15 mouse cellular contexts compared by ENCODE assay signal in the genomic region with DNA sequence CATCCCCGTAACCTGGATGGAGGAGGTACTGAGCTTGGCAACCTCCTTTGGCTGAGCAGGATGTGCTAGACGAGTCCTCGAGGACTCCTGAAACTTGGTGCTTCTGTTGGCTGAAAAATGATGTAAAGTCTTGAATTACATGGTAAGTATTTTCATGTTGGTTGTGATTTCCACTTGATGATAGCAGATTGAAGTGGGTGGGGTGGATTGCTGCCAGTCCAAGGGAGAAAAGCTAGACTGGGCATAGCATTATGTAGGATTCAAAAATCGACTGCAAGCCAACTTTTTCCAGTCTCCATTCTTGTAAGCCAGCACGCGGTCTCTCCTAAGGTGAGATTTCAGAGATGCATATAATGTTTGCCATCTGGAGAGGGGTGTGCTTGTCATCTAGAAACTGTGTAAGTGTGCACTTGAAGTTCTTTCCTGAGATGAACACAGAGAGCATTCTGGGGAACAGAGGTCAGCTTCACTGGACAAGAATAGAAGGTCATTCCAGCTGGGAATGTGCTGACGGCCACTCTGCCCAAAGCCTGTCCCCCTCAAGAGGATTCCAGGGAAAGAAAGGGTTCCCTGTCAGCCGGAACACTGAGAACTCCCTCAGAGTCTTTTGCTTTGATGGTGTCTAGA. TPM values are rescaled to one million over a fixed set of nuclear protein-coding genes. Genes with fewer than 3 reads are reported as not detected.
DNase-seq lines count a peak whose midpoint lies in the region; ATAC-seq and TF ChIP-seq lines count a peak whose summit lies in the region.
"Had no signal": no experiment of that assay in that cellular context is flagged by ENCODE, and none has a peak within 500 bp of the region (broad histone marks: within the 10 kb centered on the region; RNA-seq: fewer than 3 reads in every experiment).

No protein-coding gene starts in this region.

- intact Hi-C loops in heart, postnatal 10 days (cut with DNase I): no loop called here

- H3K9me3 ChIP-seq in heart, embryonic 16.5 days (replicated peaks; ENCODE audit: control insufficient read depth, low read length): no peaks in the 10 kb centered on the region
- no peaks in the 10 kb centered on the region for H3K9me3 ChIP-seq in hindbrain, postnatal 0 days (ENCODE audit: low read length)
- no peaks in the 10 kb centered on the region for H3K9me3 ChIP-seq in hindbrain, embryonic 10.5 days
- H3K9me3 ChIP-seq: megakaryocyte, embryonic 14.5 days had no signal

- H3K4me3 ChIP-seq in heart, embryonic 16.5 days (ENCODE audit: low read length): no peak overlapping the region
- H3K4me3 ChIP-seq in hindbrain, postnatal 0 days (ENCODE audit: low read length): no peak overlapping the region
- H3K4me3 ChIP-seq in hindbrain, embryonic 10.5 days: no peak overlapping the region
- H3K4me3 ChIP-seq: erythroblast, embryonic 14.5 days; megakaryocyte, embryonic 14.5 days had no signal

- no peaks in the 10 kb centered on the region for H3K36me3 ChIP-seq in heart, embryonic 16.5 days (ENCODE audit: control insufficient read depth, insufficient read depth)
- H3K36me3 ChIP-seq in hindbrain, postnatal 0 days (ENCODE audit: insufficient read depth, low read length): no peaks in the 10 kb centered on the region
- H3K36me3 ChIP-seq in hindbrain, embryonic 10.5 days: no peaks in the 10 kb centered on the region

- no peak for ATAC-seq in heart, embryonic 16.5 days (replicated peaks; ENCODE audit: extremely low read depth, insufficient read depth, low FRiP score)
- no peak for ATAC-seq in hindbrain, postnatal 0 days
- ATAC-seq: CD4-positive, CD25-positive, alpha-beta regulatory T cell, adult 4 months had no signal

- H3K4me2 ChIP-seq in heart, embryonic 16.5 days (ENCODE audit: low read depth, low read length): no peak overlapping the region
- H3K4me2 ChIP-seq in hindbrain, postnatal 0 days (ENCODE audit: low read depth, low read length): no peak overlapping the region

- peak overlapping the region; percentile 41 for H3K27ac ChIP-seq in heart, embryonic 16.5 days (ENCODE audit: low read length)
- H3K27ac ChIP-seq in hindbrain, postnatal 0 days: no peak overlapping the region
- H3K27ac ChIP-seq in hindbrain, embryonic 10.5 days: no peak overlapping the region
- H3K27ac ChIP-seq: liver, embryonic 14.5 days had no signal

- H3K9ac ChIP-seq in heart, embryonic 16.5 days (ENCODE audit: low read length): no peak overlapping the region
- no peak overlapping the region for H3K9ac ChIP-seq in hindbrain, postnatal 0 days (replicated peaks; ENCODE audit: low read length)
- H3K9ac ChIP-seq: liver, embryonic 14.5 days had no signal

- peaks cover 20% of the 10 kb centered on the region for H3K4me1 ChIP-seq in heart, embryonic 16.5 days (ENCODE audit: control insufficient read depth, insufficient read depth, low read length)
- H3K4me1 ChIP-seq in hindbrain, postnatal 0 days (ENCODE audit: insufficient read depth, low read length): no peaks in the 10 kb centered on the region; the same call in 1 of the 2 replicates
- H3K4me1 ChIP-seq in hindbrain, embryonic 10.5 days (replicated peaks): no peaks in the 10 kb centered on the region

- no peak for TF ChIP-seq CTCF in hindbrain, postnatal 0 days (IDR thresholded peaks at IDR 0.05; ENCODE audit: low read depth)

- no peaks in the 10 kb centered on the region for H3K27me3 ChIP-seq in heart, embryonic 16.5 days (ENCODE audit: control insufficient read depth, insufficient read depth, low read length)
- no peaks in the 10 kb centered on the region for H3K27me3 ChIP-seq in hindbrain, postnatal 0 days (ENCODE audit: insufficient read depth, low read length)
- no peaks in the 10 kb centered on the region for H3K27me3 ChIP-seq in hindbrain, embryonic 10.5 days (ENCODE audit: insufficient read depth, poor library complexity, severe bottlenecking)

- WGBS in heart, embryonic 16.5 days: 58% methylated on average over 8 of the region's 8 CpGs
- WGBS in hindbrain, postnatal 0 days: 78% methylated on average over 8 of the region's 8 CpGs
- 73% methylated on average over 8 of the region's 8 CpGs for WGBS in hindbrain, embryonic 10.5 days

- no peak for DNase-seq in heart, postnatal 10 days
- peak; percentile 19 for DNase-seq in frontal cortex, postnatal 14 days (ENCODE audit: low spot score in 2 of 2)
- DNase-seq in left cerebral cortex, adult 18-20 months (ENCODE audit: low spot score in 2 of 2): peak; percentile 42 to 68
- DNase-seq in right cerebral cortex, adult 2 months (ENCODE audit: low spot score in 2 of 2): peak; percentile 56 to 68
- DNase-seq in hindbrain, postnatal 0 days (ENCODE audit: low spot score): no peak
- no peak for DNase-seq in hindbrain, embryonic 10.5 days (ENCODE audit: low spot score)
- no peak for DNase-seq in embryo, embryonic 9.5 days (ENCODE audit: extremely low spot score)
- DNase-seq: cerebellum, adult 18-20 months; embryo, embryonic 11 days; kidney, adult 11 months had no signal

RNA-seq across cellular contexts. Expression of gene Stat4, which starts 5.1 kb away (rescaled TPM):
- polyA plus RNA-seq in heart, embryonic 16.5 days (2015; fragmentation: Nextera tagmentation; extraction: Ambion mirVana): 3.3 and 6.1 TPM in 2 replicates
- total RNA-seq in heart, postnatal 10 days (2021): under 1 TPM; 0.12 to 0.24 TPM
- total RNA-seq in left cerebral cortex, adult 18-20 months (2021): 1 to 10 TPM; 3.6 to 3.7 TPM
- total RNA-seq in hindbrain, postnatal 0 days (2014; rRNA removed): 0.07 and 0.78 TPM in 2 replicates
- polyA plus RNA-seq in hindbrain, postnatal 0 days (2015; fragmentation: Nextera tagmentation; extraction: Ambion mirVana): 0.31 and 0.40 TPM in 2 replicates
- polyA plus RNA-seq in hindbrain, embryonic 10.5 days (2016; fragmentation: Nextera tagmentation; extraction: Ambion mirVana): 1.3 and 1.4 TPM in 2 replicates
- polyA plus RNA-seq: erythroblast, embryonic 14.5 days had no signal

Comparison
In these comparisons a context has a peak if more than half of its experiments do, and no peak if none do; other contexts are left out.
1. DNase-seq: peak in frontal cortex, postnatal 14 days (2 of 2), left cerebral cortex, adult 18-20 months (2 of 2) and right cerebral cortex, adult 2 months (2 of 2); none in heart, postnatal 10 days (0 of 2), hindbrain, postnatal 0 days (single experiment), hindbrain, embryonic 10.5 days (single experiment) and embryo, embryonic 9.5 days (single experiment).